Mouse (Mus musculus): ENCODE data around the gene Itsn1.

DNA sequence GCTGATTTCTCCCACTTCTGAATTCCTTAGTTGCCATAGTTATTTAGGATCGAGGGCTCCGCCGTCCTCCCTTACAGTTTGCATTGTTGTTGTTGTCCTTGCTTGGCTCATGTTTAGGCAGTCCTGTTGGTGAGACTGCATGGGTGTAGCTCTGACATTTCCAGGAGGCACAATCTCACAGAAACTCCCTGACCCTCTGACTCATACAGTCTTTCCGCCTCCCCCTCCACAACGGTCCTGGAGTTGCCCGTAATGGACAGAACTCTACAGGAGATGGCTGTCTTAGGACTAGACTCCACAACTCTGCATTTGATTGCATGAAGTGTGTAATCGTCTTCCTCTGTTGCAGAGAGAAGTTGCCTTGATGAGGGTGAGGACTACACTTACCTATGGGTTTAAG is 65.2 kb downstream of the Itsn1 start:
- no peak for TF ChIP-seq POLR2A (IDR thresholded peaks at IDR 0.05; ENCODE audit: insufficient read depth, low read depth, low read length)
- TF ChIP-seq CTCF (IDR thresholded peaks at IDR 0.05; ENCODE audit: insufficient read depth, low read depth, low read length), result no peak
